8 mouse cellular contexts compared by ENCODE assay signal in the genomic region with DNA sequence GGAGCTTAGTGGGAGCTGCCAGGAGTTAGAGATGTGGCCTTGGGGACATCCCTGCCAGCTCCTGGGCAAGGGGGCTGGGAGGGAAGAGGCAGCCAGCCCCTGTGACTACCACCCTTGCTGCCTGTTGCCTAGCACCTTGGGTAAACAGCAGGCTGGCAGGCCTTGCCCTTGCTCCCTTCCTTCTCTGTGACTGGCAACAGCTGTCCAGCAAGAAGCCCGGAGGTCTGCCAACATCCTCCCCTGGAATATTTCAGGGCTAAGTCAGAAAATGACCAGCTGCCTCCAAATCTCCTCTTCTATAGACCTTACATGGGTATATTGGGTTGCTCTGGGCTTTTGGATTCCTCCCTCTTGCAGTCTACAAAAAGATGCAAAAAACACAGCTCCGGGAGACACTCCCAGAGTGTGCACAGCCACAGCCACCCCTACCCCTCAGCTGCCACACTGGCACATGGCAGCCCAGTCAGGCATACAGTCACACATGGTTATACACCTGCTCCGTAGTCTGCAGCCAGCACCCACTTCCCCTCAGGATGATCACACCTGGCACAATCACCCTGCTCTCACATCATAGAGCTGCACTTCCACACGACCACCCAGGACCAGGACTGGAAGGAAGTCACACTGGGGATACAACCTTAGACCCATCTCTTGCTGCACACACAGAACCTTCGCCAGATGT. TPM values are rescaled to one million over a fixed set of nuclear protein-coding genes. Genes with fewer than 3 reads are reported as not detected.
DNase-seq lines count a peak whose midpoint lies in the region; ATAC-seq lines count a peak whose summit lies in the region.
"Had no signal": no experiment of that assay in that cellular context is flagged by ENCODE, and none has a peak within 500 bp of the region (broad histone marks: within the 10 kb centered on the region; RNA-seq: fewer than 3 reads in every experiment).

No protein-coding gene starts in this region.

- H3K27me3 ChIP-seq in heart, embryonic 15.5 days: peaks cover 18% of the 10 kb centered on the region

- H3K4me2 ChIP-seq in heart, embryonic 15.5 days: peak overlapping the region; percentile 98; the same call in 1 of the 2 replicates

- peak overlapping the region; percentile 64 for H3K4me3 ChIP-seq in heart, embryonic 15.5 days

- H3K9ac ChIP-seq in heart, embryonic 15.5 days: no peak overlapping the region
- H3K9ac ChIP-seq: liver, embryonic 15.5 days had no signal

- H3K36me3 ChIP-seq in heart, embryonic 15.5 days: no peaks in the 10 kb centered on the region
- H3K36me3 ChIP-seq: liver, embryonic 15.5 days had no signal

- H3K9me3 ChIP-seq in heart, embryonic 15.5 days (replicated peaks): no peaks in the 10 kb centered on the region
- H3K9me3 ChIP-seq: liver, embryonic 15.5 days had no signal

- peak; percentile 32 to 38 for DNase-seq in B cell, adult 2 months
- peak; percentile 77 for DNase-seq in NIH3T3 (ENCODE audit: low read depth)
- peak; percentile 35 for DNase-seq in lung, postnatal 10 days
- DNase-seq in layer of hippocampus, adult 11-12 months (ENCODE audit: low spot score): no peak
- DNase-seq in urinary bladder, postnatal 14 days (ENCODE audit: low spot score): no peak
- no peak for DNase-seq in embryo, embryonic 11 days

- 57% methylated on average over 5 of the region's 5 CpGs for WGBS in heart, embryonic 15.5 days

- ATAC-seq in heart, embryonic 15.5 days (replicated peaks; ENCODE audit: insufficient number of reproducible peaks, insufficient read depth, low FRiP score, low read depth): no peak

- H3K27ac ChIP-seq in heart, embryonic 15.5 days: no peak overlapping the region
- H3K27ac ChIP-seq: liver, embryonic 15.5 days had no signal

- H3K4me1 ChIP-seq in heart, embryonic 15.5 days (replicated peaks): peaks cover 22% of the 10 kb centered on the region

RNA-seq across cellular contexts. Expression of a gene that starts 1.3 kb away (rescaled TPM):
- 2.1 and 2.3 TPM in 2 replicates for polyA plus RNA-seq in heart, embryonic 15.5 days (2015; fragmentation: Nextera tagmentation; extraction: Ambion mirVana)

RNA-seq across cellular contexts. Expression of a gene that starts 24.9 kb away (rescaled TPM):
- polyA plus RNA-seq in heart, embryonic 15.5 days (2015; fragmentation: Nextera tagmentation; extraction: Ambion mirVana): 1.4 and 3.1 TPM in 2 replicates

RNA-seq across cellular contexts. Expression of a gene that starts 49.0 kb away (rescaled TPM):
- polyA plus RNA-seq in heart, embryonic 15.5 days (2015; fragmentation: Nextera tagmentation; extraction: Ambion mirVana): 262 and 276 TPM in 2 replicates

RNA-seq across cellular contexts. Expression of a gene that starts 49.4 kb away (rescaled TPM):
- polyA plus RNA-seq in heart, embryonic 15.5 days (2015; fragmentation: Nextera tagmentation; extraction: Ambion mirVana): 33.1 and 43.1 TPM in 2 replicates

Comparison
In these comparisons a context has a peak if more than half of its experiments do, and no peak if none do; other contexts are left out.
1. DNase-seq: peak in B cell, adult 2 months (2 of 2), NIH3T3 (single experiment) and lung, postnatal 10 days (single experiment); none in layer of hippocampus, adult 11-12 months (single experiment), urinary bladder, postnatal 14 days (single experiment) and embryo, embryonic 11 days (single experiment).